ENCODE assay signal across 18 mouse cellular contexts in the genomic region with DNA sequence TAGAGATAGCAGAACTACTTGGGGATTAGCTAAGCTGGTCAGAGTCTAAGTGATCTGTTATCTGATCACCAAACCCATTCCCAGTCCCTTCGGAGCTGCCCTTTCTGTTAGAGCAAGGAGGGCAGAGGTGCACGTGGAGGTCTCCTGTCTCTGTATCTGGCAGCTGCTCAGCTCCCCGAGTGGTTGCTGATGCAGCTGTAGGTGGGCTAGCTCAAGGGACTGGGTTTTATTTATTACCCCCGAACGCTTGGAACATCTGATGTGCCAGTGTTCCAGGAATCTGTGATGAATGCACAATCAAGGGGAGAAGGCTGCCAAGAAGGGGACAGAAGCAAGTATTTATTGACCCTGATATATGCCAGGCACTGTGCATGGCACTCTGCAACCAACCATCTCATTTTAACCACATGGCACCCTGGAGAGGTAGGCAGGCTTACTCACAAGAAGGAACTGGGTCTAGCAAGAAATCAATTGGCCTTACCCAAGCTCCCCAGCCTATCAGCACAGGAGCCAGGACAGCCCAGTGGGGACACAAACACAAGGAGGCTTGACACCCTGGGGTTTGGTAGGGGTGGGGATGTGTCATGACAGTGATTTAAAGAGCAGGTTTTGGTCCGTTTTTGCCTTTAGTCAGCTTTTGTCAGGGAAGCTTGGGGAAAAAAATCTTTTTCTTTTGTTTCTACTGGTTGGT.
"Had no signal": no experiment of that assay in that cellular context is flagged by ENCODE, and none has a peak within 500 bp of the region (broad histone marks: within the 10 kb centered on the region; RNA-seq: fewer than 3 reads in every experiment).

No protein-coding gene starts in this region.

- DNase-seq: kidney, adult 2 months; kidney, postnatal 14 days; lung, adult 2 months; lung, postnatal 14 days; right cerebral cortex, adult 18-20 months; right cerebral cortex, postnatal 4 days; spleen, adult 18-20 months; thymus, adult 18-20 months; thymus, postnatal 14 days had no signal

- H3K27ac ChIP-seq: kidney, embryonic 15.5 days; left cerebral cortex, adult 2 months; limb, embryonic 10.5 days; liver, embryonic 15.5 days; macrophage; midbrain, embryonic 15.5 days had no signal

- H3K27me3 ChIP-seq: kidney, embryonic 15.5 days; liver, embryonic 15.5 days; midbrain, embryonic 15.5 days had no signal

- H3K4me2 ChIP-seq: kidney, embryonic 15.5 days; liver, embryonic 11.5 days; liver, embryonic 15.5 days; midbrain, embryonic 15.5 days had no signal

- ATAC-seq: intestine, embryonic 16.5 days; midbrain, embryonic 15.5 days had no signal

- H3K9ac ChIP-seq: kidney, embryonic 15.5 days; liver, embryonic 15.5 days; midbrain, embryonic 15.5 days had no signal

- H3K4me1 ChIP-seq: liver, embryonic 15.5 days; midbrain, embryonic 15.5 days had no signal

- H3K4me3 ChIP-seq: kidney, embryonic 15.5 days; left cerebral cortex, adult 2 months; limb, embryonic 10.5 days; liver, embryonic 15.5 days; megakaryocyte, embryonic 14.5 days; midbrain, embryonic 15.5 days had no signal

- H3K36me3 ChIP-seq: kidney, embryonic 15.5 days; limb, embryonic 10.5 days; liver, embryonic 15.5 days; midbrain, embryonic 15.5 days had no signal

- H3K9me3 ChIP-seq: kidney, embryonic 15.5 days; limb, embryonic 10.5 days; liver, embryonic 15.5 days; megakaryocyte, embryonic 14.5 days; midbrain, embryonic 15.5 days had no signal
